Mouse (Mus musculus) heart, embryonic 11.5 days (tissue): ENCODE results near the gene Twf2. TPM values are rescaled to one million over a fixed set of nuclear protein-coding genes. Genes with fewer than 3 reads are reported as not detected.

ENCODE experiments used
- ATAC-seq: fragments of 200-750 bp; cut with Nextera tagmentation; replicated peaks from 2 replicates; pipeline ENCODE4 v1.8.0; 2017; ENCODE audit warnings: moderate library complexity; ENCODE audit not compliant: insufficient number of reproducible peaks, low FRiP score, low TSS enrichment
- H3K27ac ChIP-seq: fragments of 300-500 bp; sonication (generic); 2 replicates; pipeline ENCODE4 v1.5.1; 2014; ENCODE audit warnings: mild to moderate bottlenecking, low read depth, low read length
- H3K27me3 ChIP-seq: fragments of 300-500 bp; sonication (generic); 2 replicates; pipeline ENCODE4 v1.6.1; 2014; ENCODE audit warnings: mild to moderate bottlenecking, low read length, mixed read lengths; ENCODE audit not compliant: control insufficient read depth, insufficient read depth
- H3K36me3 ChIP-seq: fragments of 300-500 bp; sonication (generic); 2 replicates; pipeline ENCODE4 v1.6.1; 2014; ENCODE audit warnings: mild to moderate bottlenecking, low read length, moderate library complexity, mixed read lengths; ENCODE audit not compliant: control insufficient read depth, insufficient read depth
- H3K4me1 ChIP-seq: fragments of 300-500 bp; sonication (generic); 2 replicates; pipeline ENCODE4 v1.6.1; 2014; ENCODE audit warnings: low read length; ENCODE audit not compliant: control insufficient read depth, insufficient read depth
- H3K4me2 ChIP-seq: fragments of 300-500 bp; sonication (generic); 2 replicates; pipeline ENCODE4 v1.6.1; 2014; ENCODE audit warnings: mild to moderate bottlenecking, moderate library complexity
- H3K4me3 ChIP-seq: fragments of 300-500 bp; sonication (generic); 2 replicates; pipeline ENCODE4 v1.5.1; 2014; ENCODE audit warnings: low read depth, low read length
- H3K9ac ChIP-seq: fragments of 300-500 bp; sonication (generic); 2 replicates; pipeline ENCODE4 v1.6.1; 2014; ENCODE audit warnings: mild to moderate bottlenecking, low read depth, low read length, moderate library complexity
- H3K9me3 ChIP-seq: fragments of 300-500 bp; sonication (generic); replicated peaks from 2 replicates; pipeline ENCODE4 v1.6.1; 2016; ENCODE audit warnings: low read length; ENCODE audit not compliant: control insufficient read depth
- WGBS: fragments of 180-500 bp; shearing (Covaris S2); extraction: QIAGEN DNeasy Blood & Tissue Kit; methylation state at CpG from one replicate; pipeline ENCODE4 v1.1.7; 2014; ENCODE audit not compliant: insufficient replicate concordance; 5-methylcytosine and 5-hydroxymethylcytosine counted together
- polyA plus RNA-seq: library from polyadenylated mRNA; unstranded; fragments of >200 nt; fragmentation: Nextera tagmentation; extraction: Ambion mirVana; gene quantifications from 2 replicates; pipeline ENCODE4 v1.2.1, GENCODE M21; 2014

Gene Twf2
- polyA plus RNA-seq, 1 experiment from 2014 or later, result 55.6 TPM

DNA sequence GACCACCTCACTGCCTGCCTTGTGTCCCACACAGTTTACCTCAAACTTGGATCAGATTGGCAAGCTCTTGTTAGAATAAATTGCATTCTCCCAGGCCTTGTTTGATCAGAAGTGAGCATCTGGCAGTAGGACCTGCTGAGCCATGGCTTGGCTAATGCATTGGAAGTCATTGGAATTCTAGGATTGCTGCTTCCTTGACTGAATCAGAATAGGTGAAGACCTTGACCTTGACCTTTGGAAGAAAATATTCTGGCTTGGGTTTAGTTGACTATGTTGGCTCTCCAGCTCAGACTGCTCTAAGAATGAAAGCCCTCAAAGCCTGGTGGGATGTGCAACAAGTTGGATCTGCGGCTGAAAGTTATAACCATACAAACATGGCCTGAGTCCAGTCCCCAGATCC, 11.6 kb upstream of the Twf2 start:
- no peak overlapping the region for H3K9ac ChIP-seq
- H3K36me3 ChIP-seq, result peaks cover 49% of the 10 kb centered on the region
- no peaks in the 10 kb centered on the region for H3K4me1 ChIP-seq
- no peak overlapping the region for H3K27ac ChIP-seq
- H3K4me3 ChIP-seq, result no peak overlapping the region
- no peak overlapping the region for H3K4me2 ChIP-seq
- 89% methylated on average over 1 of the region's 1 CpGs for WGBS
- H3K9me3 ChIP-seq, result no peaks in the 10 kb centered on the region
- no peak for ATAC-seq
- no peaks in the 10 kb centered on the region for H3K27me3 ChIP-seq

DNA sequence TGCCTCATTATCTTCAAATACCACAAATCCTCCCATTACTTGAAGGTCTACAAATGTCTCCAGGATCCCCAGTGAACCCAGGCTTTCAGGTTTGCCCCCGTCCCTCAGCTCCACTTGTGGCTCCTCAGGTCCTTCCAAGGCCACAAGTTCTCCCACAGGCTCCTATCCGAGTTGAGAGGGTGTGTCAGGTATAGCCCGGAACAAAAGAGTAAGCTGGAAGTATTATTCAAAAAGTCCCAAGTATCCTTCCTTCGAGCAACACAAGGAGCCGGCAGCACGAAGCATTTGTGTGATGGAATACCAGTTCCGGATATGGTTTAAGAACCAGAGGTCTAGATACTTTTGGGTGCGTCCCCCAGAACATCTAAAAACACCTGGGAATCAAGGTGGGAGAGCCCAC, 10.9 kb upstream of the Twf2 start:
- H3K4me2 ChIP-seq, result no peak overlapping the region
- ATAC-seq, result no peak
- H3K27me3 ChIP-seq, result no peaks in the 10 kb centered on the region
- no peak overlapping the region for H3K27ac ChIP-seq
- H3K4me1 ChIP-seq, result no peaks in the 10 kb centered on the region
- H3K4me3 ChIP-seq, result no peak overlapping the region
- H3K36me3 ChIP-seq, result peaks cover 46% of the 10 kb centered on the region
- H3K9me3 ChIP-seq, result no peaks in the 10 kb centered on the region
- no peak overlapping the region for H3K9ac ChIP-seq
- WGBS, result 94% methylated on average over 8 of the region's 8 CpGs

DNA sequence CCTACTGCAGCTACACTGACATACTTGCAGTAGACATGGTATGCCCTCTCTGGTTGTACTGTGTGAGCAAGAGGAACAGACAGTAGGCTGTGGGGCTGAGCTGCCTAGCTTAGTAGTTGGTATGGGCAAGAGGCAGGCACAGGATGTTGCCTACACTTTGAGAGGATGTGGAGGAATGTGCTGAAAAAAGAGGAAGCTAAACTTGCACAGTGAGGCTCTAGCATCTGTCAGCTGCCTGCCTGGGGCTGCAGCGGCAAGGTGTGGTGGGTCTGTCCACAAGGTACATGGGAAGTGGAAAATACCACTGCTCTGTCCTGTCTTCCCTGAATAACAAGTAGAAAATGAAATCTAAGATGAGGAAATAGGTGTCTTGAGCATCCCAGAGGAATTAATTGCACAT, 9.9 kb upstream of the Twf2 start:
- WGBS, result 83% methylated on average over 1 of the region's 1 CpGs
- Histone ChIP-seq H3K36me3 (peaks cover 38% of the 10 kb centered on the region), H3K4me1 (no peaks in the 10 kb centered on the region), H3K27me3 (no peaks in the 10 kb centered on the region), H3K27ac (no peak overlapping the region), H3K9ac (no peak overlapping the region), H3K4me3 (no peak overlapping the region), H3K4me2 (no peak overlapping the region), H3K9me3 (no peaks in the 10 kb centered on the region)
- ATAC-seq, result no peak

DNA sequence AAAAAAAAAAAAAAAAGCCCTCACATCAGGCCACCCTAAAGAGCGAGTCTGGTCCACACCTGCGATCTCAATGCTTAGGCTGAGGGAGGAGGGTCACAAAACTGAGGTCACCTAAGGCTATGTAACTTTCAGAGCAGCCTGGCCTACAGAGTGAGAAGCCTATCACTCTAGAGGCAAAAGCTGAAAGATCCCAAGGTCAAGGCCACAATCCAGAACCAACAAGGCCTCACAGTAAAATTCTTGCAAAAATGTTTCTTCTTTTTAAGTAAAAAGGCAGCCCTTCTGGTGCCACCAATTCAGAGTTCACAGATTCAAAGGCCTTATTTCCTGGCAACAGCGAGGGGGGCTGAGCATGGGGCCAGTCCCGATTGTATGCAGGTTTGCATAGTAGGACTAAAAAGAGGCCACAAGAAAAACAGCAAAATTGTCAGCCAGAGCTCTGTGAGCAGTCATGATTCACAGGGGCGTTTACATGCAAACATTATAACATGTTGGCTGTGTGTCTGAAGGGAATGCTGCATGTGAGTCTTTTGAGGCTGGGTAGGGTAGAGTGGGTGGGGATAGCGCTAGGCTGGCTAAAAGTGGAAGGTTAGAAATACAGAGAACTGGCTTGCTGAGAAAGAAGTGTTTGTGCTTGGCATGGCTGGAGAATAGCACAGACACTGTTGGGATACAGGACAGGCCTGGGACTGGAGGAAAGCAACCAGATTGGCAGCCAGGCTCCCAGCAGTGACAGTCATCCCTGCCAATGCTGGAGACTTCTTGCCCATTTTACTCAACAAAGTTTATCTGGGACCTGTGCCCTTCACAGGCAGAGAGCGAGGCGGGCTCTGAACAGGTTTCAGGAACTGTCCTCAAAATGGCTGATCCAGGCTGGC, 8.7 kb upstream of the Twf2 start:
- Histone ChIP-seq H3K27me3 (no peaks in the 10 kb centered on the region), H3K9ac (no peak overlapping the region), H3K4me1 (peaks cover 5% of the 10 kb centered on the region; the same call in 1 of the 2 replicates), H3K36me3 (peaks cover 30% of the 10 kb centered on the region), H3K4me2 (no peak overlapping the region), H3K4me3 (no peak overlapping the region), H3K9me3 (no peaks in the 10 kb centered on the region), H3K27ac (no peak overlapping the region)
- no peak for ATAC-seq
- 90% methylated on average over 8 of the region's 8 CpGs for WGBS

DNA sequence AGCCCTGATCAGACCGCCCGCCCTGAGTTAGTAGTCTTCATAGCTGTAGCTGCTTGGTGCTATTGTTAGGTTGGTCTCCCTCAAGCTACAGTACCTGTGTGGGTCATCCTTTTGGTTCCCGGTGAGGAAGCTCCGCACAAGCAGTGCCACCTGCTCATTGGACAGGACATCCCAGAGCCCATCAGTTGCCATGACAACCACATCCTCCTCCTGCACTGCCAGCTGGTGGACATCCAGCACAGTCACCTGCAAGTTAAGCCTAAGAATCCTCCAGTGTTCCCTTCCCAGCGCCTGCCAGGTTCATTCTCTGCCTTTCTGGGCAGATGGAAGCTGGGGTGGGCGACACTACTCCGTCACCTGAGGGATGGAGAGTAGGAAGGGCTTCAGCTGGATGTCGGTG, 7.2 kb upstream of the Twf2 start:
- H3K9ac ChIP-seq, result no peak overlapping the region
- H3K36me3 ChIP-seq, result peaks cover 17% of the 10 kb centered on the region
- no peak overlapping the region for H3K4me2 ChIP-seq
- ATAC-seq, result no peak
- H3K9me3 ChIP-seq, result no peaks in the 10 kb centered on the region
- H3K27me3 ChIP-seq, result no peaks in the 10 kb centered on the region
- H3K27ac ChIP-seq, result no peak overlapping the region
- H3K4me3 ChIP-seq, result no peak overlapping the region
- H3K4me1 ChIP-seq, result peaks cover 14% of the 10 kb centered on the region
- WGBS, result 95% methylated on average over 8 of the region's 8 CpGs

DNA sequence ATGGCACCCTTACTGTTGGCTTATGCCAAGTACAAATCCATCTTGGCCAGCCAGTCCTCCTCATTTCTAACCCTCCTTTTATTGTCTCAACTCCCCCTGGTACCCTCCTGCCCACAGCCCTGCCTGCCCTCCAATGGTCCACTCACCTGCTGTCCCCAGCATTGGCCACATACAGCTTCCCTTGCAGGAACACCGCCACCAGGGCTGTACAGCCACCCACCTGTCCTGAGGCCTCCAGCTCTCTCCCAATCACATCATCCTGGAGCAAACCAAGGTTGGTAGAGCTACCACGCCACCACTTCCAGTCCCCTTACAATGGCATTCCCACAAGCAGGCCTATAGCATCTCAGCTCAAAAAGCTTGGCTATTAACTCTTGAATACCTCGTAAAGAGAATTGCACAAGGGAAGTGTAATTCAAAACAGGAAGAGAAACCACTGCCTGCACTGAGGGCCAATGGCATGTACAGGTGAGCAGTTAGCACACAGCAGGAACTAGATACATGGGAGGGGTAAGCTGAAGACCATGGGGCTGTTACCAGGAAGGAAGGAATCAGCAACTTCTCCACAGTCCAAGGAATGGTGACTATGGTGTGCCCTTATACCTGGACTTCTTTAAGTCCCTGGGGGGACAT, 5.7 kb upstream of the Twf2 start:
- no peak for ATAC-seq
- peaks cover 15% of the 10 kb centered on the region for H3K4me1 ChIP-seq
- no peak overlapping the region for H3K27ac ChIP-seq
- peaks cover 10% of the 10 kb centered on the region; the same call in 1 of the 2 replicates for H3K36me3 ChIP-seq
- 87% methylated on average over 3 of the region's 3 CpGs for WGBS
- no peak overlapping the region for H3K4me2 ChIP-seq
- H3K9me3 ChIP-seq, result no peaks in the 10 kb centered on the region
- H3K4me3 ChIP-seq, result no peak overlapping the region
- no peak overlapping the region for H3K9ac ChIP-seq
- H3K27me3 ChIP-seq, result no peaks in the 10 kb centered on the region

DNA sequence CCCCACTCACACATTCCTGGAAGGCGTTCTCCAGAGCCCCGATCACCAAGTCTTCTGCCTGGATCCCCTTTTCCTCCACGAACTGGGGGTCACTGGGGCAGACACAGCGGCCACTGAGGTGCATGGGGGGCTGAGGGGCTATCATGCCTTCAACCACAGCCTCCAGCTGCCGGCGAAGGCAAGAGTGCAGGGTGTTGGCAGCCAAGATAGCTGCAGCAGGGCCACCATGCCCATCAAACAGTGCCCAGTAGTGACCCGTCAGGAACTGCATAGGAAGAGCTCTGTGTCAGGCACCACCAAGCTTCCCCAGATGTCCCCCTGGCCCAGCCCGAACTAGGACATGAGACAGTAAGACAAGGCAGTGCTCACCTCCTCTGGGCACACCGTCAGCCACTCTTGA, 5.2 kb upstream of the Twf2 start:
- Histone ChIP-seq H3K9me3 (no peaks in the 10 kb centered on the region), H3K4me2 (no peak overlapping the region; the same call in 1 of the 2 replicates), H3K9ac (no peak overlapping the region), H3K27me3 (no peaks in the 10 kb centered on the region), H3K4me1 (peaks cover 17% of the 10 kb centered on the region), H3K27ac (no peak overlapping the region), H3K36me3 (peaks cover 8% of the 10 kb centered on the region; the same call in 1 of the 2 replicates), H3K4me3 (no peak overlapping the region; the same call in 1 of the 2 replicates)
- WGBS, result 86% methylated on average over 9 of the region's 9 CpGs
- ATAC-seq, result no peak

DNA sequence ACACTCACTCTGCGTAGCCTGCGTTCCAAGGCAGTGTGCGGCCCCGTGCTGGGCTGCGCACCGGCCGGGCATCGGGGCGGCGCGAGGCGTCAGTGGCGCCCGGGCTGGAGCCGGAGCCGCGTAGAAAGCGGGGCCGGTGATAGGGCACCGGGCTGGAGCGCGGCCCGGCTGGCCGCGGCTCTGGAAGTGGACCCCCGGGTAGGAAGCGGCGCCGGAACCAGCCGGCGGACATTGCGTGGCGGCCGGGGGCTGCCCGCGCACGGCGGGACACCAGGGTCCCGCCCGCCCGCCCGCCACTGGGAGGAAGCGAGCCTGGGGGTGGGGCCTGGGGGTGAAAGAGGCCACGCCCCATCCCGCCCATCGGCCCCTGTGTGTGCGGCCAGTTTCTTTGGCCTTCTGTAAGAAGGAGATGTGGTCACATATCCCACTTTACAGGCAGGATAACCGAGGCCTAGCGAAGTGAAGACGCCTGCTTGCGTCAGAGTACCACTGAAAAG, 3.9 kb upstream of the Twf2 start:
- Histone ChIP-seq H3K27ac (peak overlapping the region; percentile 50; the same call in 1 of the 2 replicates), H3K9ac (peak overlapping the region; percentile 75), H3K27me3 (no peaks in the 10 kb centered on the region), H3K4me3 (peak overlapping the region; percentile 72), H3K4me1 (peaks cover 24% of the 10 kb centered on the region), H3K9me3 (no peaks in the 10 kb centered on the region), H3K36me3 (peaks cover 8% of the 10 kb centered on the region; the same call in 1 of the 2 replicates), H3K4me2 (peak overlapping the region; percentile 76)
- ATAC-seq, result peak; percentile 78
- WGBS, result under 1% methylated on average over 51 of the region's 51 CpGs
